Mouse (Mus musculus): ENCODE results near the gene Hif3a.

The Hif3a gene

DNA sequence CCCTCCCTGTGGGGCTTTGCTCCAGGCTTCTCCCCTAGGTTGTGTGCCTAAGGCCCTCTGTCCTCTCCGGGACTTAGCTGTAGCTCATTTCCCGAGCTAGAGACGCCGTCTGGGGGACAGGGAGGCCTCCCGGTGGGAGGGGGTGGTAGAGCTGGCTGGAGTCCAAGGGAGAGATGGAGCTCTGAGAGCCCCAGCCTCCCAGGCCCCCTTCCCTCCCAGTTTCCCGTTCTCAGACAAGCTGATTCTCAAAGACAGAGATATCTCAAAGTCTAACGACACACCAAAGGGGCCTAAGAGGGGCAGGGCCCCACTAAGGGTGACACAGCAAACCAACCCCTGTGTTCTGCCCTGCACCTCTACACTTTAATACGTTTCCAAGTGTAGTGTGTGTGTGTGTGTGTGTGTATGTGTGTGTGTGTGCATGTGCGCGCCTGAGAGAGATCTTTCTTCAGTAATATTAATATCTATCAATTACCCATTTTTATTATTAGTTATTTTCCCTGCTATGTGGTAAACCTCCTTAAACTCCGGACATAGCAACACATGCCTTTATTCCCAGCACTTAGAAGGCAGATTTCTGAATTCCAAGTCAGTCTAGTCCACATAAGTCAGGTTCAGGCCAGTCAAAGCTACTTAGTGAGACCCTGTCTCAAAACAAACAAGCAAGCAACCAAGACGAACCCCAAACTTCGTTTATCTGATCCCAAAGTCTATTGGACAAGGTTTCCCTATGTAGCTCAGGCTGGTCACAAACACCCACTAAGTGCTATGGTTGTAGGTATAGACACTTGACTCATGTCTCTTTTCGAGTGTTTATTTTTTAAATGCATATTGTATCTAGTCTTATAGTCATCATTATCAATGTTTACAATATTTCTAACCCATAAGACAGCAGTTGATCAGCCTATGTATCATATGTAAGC is 5.4 kb downstream of the Hif3a start:
- peak; percentile 70 for DNase-seq (ENCODE audit: low read depth, low spot score)

DNA sequence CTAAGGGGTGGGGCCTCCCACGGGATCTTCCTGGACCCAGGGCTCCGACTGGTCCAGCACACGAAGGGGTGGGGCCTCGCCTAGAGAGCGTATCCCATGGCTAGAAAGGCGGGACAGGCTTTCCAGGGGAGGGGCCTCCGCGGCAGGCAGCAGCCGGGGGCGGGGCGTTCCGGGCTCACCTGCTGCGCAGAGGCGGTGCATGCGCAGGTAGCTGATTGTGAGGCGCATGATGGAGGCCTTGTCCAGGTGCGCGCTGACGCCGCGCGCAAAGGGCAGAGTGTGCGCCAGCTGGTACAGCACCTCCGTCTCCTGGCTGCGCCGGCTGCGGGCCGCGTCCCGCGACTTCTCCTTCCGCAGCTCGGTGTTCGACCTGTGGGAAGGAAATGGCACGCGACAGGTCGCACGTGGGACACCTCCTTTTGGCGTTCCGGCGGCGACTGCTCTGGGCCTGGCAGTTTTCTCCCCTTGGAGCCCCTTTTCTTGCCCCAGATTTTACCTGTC is 6.1 kb downstream of the Hif3a start:
- DNase-seq (ENCODE audit: low read depth, low spot score): peak; percentile 98

DNA sequence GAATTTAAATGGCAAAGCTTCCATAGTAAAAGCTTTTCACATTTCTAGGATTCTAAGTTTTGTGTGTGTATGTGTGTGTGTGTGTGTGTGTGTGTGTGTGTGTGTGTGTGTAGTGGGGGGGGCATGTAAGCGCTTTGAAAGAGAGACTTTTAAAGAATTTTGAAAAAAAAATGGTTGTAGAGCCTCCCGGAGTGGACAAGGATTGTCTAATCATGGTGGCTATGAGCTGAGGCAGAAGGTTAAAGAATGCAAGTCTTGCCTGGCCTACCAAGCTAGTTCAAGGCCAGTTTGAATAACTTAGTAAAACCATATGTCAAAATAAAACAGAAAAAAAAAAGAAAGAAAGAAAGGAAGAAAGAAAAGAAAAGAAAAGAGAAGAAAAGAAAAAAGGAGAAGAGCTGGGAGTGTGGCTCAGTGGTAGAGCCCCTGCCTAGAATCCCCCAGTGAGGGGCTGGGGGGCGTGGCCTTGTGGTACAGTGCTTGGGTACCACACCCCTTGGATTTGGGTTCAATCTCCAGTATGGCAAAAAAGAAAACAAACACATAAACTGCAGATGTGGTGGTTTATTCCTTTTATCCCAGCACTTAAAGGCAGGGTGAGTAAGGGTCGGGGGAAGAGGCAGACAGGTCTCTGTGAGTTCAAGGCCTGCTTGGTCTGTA is 6.8 kb downstream of the Hif3a start:
- no peak for DNase-seq (ENCODE audit: low read depth, low spot score)

DNA sequence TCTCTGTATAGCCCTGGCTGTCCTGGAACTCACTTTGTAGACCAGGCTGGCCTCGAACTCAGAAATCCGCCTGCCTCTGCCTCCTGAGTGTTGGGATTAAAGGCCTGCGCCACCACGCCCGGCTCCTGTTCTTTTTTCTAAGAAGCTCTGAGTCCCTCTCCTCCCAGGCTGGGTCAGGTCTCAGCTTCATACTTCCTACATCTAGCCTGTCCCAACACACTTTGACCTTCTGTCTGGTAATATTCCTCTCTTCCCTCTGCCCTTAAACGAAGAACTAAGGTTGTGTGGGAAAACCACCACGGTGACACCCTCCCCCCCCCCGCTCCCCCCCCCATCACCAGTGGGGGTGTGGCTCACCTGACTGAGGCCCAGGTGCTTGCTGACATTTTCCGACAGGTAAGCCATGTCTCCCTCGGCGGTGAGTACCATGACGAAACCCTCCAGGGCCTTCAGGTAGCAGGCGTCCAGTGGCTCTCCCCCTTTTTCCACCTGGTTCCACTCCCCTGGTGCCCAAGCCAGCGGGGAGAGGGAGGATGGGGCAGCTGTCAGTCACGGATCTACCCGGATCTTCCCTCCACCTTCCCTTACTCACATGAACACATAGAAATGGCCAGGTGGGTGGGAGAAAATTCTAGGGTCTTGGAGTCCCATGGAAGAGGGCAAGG is 7.8 kb downstream of the Hif3a start:
- no peak for DNase-seq (ENCODE audit: low read depth, low spot score)

DNA sequence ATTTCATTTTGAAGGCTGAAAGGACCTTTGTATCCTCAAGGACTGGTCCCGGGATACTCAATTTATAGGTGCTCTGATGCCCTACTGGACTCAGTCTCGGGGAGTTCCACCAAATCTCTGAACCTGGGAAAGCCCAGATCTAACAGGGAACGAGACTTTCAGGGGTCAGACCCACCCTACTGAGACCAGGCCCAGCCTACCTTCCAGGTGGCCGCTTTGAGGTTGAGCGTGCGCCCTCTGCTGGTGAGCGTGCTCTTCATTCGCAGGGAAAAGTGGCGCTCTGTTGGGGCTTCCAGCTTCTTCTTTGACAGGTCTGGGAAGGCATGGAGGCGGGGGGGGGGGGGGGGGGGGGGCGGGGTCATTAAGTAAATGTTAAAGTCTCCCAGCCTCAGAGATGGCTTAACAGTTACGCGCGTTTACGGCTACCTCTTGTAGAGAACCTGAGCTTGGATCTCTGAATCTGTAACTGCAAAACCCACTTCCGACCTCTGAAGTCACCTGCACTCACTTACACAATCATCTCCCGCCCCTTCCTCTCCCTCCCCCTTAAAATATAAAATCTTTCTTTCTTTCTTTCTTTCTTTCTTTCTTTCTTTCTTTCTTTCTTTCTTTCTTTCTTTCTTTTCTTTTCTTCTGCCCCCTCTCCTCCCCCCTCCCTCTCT is 11.2 kb downstream of the Hif3a start:
- peak; percentile 79 for DNase-seq (ENCODE audit: low read depth, low spot score)

DNA sequence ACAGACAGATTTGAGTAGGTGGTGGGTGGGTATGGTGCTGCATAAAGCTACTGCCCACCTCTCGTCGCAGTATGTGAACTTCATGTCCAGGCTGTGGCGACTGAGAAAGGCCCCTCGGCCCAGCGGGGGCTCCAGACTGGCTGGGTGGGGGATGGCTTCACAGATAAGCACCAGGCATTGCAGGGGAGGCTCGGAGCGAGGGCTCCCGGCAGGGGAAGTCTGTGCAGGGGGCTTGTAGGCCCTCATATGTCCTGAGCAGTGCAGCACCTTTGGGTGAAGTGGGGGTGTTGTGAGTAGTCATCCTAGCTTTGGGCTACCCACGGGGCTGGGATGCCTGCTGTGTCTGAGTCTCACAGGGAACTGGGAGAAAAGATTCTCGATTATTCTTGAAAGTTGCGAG is 11.7 kb downstream of the Hif3a start:
- no peak for DNase-seq (ENCODE audit: low read depth, low spot score)

DNA sequence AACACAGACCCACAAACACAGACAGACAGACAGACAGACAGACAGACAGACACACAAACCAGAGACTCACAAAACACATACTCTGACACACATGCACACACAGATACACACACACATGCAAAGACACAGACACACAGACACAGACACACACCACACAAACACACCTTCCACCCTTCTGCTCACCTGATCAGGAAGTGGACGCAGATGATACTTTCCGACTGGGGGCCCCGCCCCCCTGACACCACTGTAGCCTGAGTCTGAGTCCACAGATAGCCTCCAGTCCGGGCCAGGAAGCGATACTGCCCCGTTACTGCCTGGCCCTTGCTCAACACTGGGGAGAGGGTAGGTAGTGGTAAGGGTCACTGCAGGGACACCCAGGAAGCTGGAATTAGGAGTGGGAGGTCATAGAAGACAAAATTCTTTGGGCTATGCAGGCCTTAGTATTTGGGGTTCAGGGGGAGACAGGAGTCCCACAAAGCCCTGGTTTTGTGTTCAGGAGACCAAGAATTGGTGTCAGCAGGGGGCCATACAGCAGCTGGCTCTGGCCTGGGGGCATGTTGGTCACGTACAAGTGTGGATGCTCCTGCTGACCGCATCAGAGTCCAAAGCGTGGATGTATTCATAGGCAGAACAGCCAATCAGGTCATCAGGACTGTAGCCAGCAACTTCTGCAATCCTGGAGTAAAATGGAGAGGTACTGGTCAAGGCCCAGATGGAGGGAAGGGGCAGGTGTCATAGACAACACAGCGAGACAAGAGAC is 13.6 kb downstream of the Hif3a start:
- no peak for DNase-seq (ENCODE audit: low read depth, low spot score)

DNA sequence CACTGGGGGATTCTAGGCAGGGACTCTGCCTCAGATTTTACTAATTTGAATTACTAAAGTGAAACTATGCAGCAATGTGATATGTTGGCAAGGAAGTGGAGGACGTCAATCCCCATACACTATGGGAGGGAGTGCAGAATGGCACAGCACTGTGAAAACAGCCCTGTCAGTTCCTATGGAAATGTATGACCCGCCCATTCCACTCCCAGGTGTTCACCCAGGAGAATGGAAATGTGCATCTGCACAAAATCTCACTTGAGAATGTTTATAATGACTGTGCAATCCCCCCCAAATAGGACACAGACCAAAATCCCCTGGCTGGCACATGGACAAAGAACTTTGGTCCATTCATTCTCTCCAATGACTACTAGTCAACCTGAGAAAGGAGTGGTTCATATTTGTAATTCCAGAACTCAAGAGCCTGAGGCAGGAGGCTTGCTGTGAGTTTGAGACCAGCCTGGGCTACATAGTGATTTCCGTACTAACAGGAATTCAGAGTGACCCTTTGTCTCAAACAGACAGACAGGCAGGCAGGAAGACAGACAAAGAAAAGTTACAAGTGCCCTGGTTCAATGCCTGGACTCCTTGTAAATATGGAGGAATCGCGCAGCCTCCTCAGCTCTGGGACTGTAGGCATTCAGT is 15.1 kb downstream of the Hif3a start:
- peak; percentile 91 for DNase-seq (ENCODE audit: low read depth, low spot score)

DNA sequence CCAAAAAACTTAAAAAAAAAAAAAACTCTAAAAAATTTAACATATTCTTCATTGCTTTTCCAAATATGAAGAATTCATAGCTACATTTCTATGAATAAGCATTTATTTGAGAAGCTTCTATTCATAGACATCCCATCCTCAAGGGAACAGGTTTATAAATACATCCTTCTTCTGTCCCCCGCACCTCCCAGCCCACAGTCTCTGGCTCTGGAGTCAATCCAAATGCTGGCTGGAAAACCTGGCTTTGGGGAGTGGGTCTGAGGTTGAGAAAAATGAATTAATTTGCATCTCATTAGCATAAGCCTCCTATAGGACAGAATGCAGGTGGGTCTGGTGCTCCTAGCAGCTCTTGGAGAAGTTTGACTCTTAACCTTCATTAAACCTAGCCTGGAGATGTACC is 16.5 kb downstream of the Hif3a start:
- peak; percentile 49 for DNase-seq (ENCODE audit: low read depth, low spot score)

DNA sequence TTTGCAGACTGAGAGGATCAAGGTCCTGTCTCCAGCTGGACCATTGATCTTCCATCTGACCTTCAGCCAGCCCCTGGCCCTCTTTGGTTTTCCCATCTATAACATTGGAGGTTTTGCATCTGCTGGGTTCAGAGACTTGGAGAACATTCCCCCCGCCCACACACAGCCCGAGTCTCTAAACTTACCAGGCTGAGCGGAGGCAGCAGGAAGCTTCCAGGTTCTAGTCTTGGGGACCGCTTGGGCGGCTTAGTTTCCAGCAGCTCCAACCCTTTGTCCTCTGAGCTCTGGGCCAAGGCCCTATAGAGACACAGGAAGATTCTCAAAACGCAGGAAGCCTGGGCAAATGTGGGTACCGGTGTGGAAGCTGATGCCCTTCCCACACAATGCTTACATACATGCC is 22.9 kb downstream of the Hif3a start:
- DNase-seq (ENCODE audit: low read depth, low spot score): no peak

DNA sequence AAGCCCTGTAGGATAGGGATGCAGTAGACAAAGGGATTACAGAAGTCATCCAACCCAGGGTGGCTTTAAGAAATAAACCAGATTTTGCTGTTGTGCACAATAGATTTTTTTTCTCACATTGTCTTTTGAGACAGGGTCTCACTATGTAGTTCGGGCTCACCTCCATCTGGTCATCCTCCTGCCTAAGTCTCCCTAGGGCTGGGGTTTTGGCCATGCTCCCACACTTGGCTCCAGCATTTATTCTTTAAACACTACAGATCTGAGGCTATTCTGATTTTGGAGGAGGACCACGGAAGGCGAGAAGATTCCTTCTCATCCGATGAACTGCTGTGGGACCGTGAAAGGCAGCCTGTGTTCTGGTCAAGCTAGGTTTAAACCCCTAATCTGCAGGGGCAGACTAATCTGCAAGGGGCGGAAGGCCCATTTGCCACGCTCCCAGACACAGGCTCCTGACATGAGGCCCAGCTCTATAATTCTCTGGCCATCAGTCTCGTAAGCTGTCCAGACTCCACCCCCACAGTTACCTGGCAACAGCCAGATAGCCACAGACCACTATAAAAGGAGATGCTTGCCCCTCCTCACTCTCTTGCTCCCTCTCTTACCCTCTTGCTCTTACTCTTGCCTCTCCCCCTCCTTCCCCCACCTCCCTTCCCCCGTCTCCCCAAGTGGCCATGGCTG is 24.1 kb downstream of the Hif3a start:
- DNase-seq (ENCODE audit: low read depth, low spot score): no peak

DNA sequence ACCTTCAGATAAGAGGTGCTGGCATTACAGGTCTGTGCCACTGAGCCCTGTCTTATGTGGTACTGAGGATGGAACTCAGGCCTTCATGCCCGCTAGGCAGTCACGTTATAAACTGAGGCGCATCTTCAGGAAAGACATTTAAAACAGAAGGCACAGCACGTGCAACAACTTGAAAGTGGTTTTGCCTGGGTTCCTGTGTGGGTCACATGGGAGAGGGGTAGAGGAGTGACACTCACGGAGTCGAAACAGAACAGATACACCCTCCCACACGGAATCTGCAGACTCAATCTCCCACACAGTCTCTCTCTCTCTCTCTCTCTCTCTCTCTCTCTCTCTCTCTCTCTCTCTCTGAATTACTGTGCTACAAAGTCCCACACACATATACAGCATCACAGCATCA is 32.0 kb downstream of the Hif3a start:
- DNase-seq (ENCODE audit: low read depth, low spot score): no peak

DNA sequence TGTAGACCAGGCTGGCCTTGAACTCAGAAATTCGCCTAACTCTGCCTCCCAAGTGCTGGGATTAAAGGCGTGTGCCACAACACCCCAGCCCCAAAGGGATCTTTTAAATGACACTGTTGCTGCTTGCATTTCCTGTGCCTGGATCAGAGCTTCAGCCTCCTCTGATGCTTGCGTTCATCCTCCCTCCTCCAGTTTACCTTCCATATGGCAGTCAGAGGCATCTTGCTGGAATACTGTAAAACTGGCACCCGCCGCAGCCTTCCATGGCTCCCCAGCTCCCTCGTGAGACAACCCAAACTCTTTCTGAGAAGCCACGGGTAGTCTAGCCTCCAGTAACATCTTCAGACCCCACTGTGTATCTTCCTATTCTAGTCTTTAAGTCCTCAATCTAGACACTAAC is 33.3 kb downstream of the Hif3a start:
- no peak for DNase-seq (ENCODE audit: low read depth, low spot score)

DNA sequence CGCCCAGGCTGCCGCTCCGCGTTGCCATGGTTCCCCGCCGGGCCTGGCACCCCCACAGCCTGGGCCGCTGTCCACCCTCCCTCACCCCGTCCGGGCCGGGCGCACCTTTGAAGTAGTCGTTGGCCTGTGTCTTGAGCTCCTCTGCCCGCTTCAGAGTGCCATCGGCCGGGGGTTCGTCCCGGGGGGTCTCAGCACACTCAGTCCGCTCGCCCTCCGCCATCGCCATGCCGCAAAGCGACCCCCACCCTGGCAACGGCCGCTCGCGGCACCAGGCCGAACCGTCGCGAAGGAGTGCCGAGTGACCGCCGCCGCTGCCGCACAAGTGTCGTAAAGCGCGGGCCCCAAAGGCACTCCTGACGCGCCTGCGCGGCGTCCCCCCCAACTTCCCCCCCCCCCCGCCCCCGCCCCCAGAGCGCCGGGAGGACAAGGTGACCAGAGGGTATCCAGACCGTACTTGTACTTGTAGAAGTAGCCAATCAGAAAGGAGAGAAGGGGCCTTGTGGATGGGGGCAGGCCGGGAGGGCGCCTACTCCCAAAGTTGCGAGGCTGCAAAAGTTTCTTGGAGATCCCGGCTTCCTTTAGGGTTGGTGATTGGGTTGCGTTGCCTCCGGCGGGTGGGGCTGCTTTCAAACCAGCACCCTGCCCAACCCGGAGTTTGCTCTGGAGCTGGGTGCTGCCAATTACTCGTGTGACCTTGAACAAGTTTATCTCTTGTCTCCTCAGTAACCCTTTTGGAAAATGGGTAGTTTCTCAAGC is 34.5 kb downstream of the Hif3a start, which contains the start of gene Ppp5c:
Gene Ppp5c (minus strand): TSS at position 337 of the 756 bp plus-strand sequence.
- DNase-seq (ENCODE audit: low read depth, low spot score): peak; percentile 93

DNA sequence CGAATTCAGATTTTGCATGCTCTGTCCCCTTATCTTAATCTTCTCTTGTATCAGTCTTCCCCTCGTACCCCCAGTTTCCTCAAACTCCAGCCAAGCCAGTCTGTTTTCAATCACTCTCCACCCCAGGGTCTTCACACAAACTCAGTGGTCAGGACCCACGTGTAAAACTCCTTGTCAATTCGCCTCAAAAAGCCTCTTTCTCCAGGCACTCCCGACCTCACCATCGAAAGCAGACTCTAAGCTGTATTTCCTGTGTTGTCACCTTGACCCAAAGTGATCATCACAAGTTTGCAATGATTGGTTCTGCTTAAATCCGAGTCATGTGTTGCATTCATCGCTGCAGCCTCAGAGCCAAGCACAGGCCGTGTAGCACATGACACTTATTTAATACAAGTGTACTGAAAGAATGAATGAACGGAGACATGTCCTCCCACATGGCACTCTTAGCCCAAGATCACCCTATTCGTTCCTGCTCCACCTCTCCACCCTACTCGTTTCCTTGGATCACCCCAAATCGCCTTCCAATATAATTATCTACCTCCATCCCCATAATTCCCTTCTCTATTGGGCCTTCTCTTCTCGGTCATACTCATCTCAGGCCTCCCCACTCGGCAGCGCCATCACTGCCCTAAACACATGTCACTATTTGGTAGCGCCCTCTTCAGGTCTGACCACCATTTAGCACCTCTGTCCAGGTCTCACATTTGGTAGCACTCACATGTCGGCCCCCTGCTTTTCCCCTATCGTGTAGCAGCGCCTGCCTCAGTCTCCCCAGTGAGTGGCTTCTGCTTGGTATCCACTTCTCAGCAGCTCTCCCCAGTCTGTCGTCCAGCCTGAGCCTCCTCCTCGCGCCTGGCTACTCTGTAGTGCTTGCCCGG is 35.3 kb downstream of the Hif3a start:
- DNase-seq (ENCODE audit: low read depth, low spot score): peak; percentile 89

DNA sequence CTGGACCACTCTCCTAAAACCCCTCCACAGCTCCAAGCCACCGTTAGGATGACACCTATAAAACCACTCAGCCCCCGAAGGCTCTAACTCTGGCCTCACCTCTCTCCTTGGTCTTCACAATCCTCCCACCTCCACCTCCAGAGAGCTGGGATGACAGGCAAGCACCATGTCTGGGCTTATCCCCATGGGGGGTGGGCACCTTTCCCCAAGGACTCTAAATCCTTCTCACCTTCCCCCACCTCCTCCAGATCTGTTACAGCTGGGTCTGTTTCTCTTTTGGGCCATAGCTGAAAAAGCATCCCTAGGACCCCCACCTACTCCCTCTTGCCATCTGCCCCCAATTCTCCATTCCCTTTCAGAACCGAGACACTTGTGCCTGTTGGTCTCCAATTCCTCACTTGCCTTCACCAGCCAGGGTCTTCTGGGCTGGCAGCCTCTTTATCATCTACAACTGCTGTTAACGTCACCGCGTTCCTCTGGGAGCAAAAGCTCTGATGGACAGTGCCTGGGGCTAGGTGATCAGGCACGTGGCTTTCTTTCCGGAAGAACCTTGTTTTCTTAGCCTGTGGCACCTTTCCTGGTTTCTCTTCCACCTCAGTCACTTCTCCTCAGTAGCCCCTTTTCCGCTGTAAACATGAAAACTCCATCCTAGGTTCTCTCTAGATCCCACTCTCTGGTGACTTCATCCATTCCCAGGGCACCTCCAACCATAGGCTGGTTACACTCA is 36.2 kb downstream of the Hif3a start:
- no peak for DNase-seq (ENCODE audit: low read depth, low spot score)

DNA sequence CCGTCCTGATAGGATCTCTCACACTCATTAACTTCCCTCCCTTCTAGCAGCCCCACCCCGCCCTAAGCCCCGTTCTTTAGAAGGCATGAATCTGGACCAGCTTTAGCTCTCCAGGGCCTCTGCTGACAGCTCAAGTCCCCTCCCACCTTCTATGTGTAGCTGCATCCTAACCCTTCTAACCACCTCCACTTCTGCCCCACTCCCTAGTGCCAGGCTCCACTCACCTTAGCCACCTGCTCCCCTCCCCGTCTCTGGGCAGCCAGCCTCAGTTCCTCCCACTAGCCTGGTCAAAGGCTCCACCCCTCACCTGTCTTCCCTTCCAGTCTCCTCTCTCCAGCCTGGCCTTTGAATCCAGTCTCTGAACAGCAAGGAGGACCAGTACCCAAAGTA is 36.7 kb downstream of the Hif3a start:
- no peak for DNase-seq (ENCODE audit: low read depth, low spot score)

Data from R1 (cell line).